Mouse (Mus musculus) kidney, postnatal 10 days (tissue): Measurements from ENCODE around the gene Gatad2b.
A peak's percentile ranks its signal among the peaks of the same experiment; 100 is the strongest.

Source experiments
- DNase-seq: peaks from one replicate; pipeline ENCODE4 v3.0.0; 2021; ENCODE audit warnings: mixed read lengths

The Gatad2b gene

GRCm38 (mm10) chr3:90384851-90385375, 91.9 kb downstream of the Gatad2b start:
- peak; percentile 66 for DNase-seq

- DNase-seq, result no peak
Observed at GRCm38 (mm10) chr3:90386817-90387216, 93.8 kb downstream of the Gatad2b start.

DNA sequence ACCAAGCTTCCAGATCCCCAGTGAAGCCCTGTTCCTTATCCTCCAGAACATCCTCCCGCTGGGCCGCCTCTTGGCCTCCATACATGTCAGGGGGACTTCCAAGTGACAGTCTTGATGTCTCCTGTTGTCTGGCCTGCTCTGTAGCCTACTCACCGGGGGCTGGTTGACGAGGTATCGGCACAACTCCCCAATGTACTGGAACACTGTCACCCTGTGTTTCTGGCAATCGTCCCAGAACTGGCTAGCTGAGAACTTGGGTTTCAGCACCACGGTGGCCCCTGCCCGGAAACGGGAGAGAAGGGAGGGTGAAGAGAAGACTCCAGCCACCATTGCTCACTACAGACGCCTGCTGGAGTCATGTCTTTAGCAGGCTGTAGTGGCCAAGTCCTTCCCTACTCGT, 94.5 kb downstream of the Gatad2b start:
- DNase-seq, result peak; percentile 69

DNA sequence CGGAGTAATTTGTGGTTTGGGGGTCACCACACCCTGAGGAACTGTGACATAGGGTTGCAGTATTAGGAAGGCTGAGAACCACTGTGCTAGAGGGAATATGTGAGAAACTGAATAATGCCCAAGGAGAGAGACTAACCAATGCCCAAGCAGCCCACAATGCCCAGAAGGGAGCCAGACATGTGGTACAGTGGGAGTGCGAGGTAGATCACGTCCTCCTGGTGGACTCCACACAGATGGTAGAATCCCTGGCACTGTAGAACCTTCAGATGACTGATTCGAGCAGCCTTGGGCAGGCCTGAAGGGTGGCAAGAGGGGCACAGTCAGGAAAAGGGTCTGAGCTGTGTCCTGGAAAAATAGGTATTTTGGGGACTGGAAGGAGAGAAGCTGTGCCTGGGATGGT, 95.2 kb downstream of the Gatad2b start:
- no peak for DNase-seq

DNA sequence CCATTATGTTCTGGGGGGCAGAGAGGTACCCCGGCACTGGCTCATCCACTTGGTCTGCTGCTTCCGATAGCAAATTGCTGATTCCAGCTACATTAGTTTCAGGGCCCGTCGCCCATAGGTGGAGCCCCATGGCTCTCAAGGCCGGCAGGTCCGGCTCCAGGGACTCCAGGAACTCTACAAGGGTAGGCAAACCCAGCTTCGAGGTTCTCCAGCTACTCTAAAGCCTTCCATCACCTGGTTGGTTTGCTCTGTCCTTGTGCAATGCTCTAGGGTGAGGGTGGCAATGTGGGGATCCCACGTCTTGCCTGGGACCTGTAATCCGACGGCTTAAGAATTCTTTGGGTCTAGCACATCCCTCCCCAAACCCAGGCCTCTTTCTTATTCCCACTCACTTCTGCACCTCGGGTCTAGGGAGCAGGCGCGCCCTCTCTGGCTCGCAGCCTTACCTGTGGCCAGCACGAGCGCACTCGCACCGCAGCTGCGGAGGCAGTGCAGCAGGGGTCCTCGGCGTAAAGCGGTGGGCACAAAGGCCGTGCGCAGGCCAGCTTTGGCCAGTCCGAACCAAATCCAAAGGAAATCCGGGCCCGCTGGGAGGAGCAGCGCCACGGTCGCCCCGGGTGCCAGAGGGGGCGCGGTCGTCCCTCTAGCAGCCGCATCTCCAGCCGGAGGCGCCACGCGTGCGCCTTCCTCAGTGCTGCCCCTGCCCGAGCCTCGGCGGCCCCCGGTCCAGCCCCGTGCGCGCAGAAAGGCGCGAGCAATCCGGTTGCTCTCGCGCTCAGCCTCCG, 95.9 kb downstream of the Gatad2b start:
- DNase-seq, result peak; percentile 78

DNA sequence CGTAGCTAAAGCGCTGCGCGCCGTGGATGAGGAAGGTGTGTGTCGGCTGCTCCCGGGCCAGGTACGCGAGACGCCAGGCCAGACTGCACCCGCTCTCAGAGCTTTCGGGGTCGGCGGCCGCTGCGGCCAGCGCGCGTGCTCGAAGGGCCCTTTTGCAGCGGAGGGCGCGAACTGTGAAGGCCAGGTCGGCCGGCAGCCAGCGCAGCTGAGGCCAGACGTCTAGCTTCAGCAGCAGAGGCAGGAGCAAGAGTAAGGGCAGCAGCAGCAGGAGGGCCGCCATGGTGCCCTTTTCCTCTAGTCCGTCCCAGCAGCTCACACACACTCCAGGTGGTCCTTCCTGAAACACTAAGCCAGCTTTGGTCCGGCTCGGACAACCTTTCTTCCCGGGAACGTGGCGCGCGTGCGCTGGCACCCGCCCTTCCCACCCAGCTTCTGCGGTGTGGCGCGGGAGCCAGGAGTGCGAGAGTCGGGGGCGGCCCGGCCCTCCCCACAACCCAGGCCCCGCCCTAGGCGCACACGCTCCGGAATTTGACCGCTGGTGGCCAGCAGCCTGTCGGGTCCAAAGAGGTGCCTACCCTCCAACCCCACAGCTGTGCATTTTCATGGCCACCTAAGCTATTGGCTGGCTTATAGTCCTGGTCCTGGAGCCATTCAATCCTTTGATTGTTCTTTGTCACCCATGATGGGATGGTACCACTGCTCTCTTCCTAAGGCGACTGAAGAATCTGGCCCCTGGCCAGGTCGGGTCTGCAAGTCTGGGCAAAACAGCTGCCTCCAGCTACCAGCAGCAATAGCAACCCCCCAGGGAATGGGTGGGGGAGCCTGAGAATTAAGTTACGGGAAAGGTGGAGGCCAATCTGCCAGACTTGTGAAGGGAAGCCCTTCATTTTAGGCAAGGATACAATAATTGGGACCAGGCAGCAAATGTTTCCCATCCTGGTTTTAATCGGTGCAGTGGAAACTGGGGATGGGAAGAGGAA, 96.8 kb downstream of the Gatad2b start, which contains the start of gene Slc27a3:
TSS of gene Slc27a3 (minus strand) at position 428 of the 980 bp plus-strand sequence.
- DNase-seq, result peak; percentile 78

GRCm38 (mm10) chr3:90391004-90391403, 98.0 kb downstream of the Gatad2b start:
- no peak for DNase-seq

DNA sequence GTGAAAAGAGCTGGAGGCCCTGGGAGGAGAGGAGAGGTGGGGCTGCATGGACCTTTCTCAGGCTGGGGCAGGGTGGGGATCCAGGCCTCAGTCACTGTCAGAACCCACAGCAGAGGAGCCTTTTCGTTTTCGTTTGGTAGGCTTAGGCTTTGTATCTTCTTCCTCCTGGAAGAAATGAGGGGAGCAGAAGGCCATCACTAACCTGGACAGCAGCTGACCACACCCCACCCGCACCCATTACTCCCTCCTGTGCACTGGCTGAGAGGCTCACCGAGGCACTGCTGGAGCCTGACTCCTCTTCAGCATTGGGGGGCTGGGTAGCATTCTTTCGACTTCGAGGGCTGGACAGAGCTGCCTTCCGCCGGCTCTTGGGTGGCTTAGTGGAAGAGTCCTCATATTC, 99.0 kb downstream of the Gatad2b start:
- no peak for DNase-seq

GRCm38 (mm10) chr3:90392661-90393060, 99.7 kb downstream of the Gatad2b start:
- DNase-seq, result no peak

- DNase-seq, result no peak
Observed at GRCm38 (mm10) chr3:90395629-90396028, 102.7 kb downstream of the Gatad2b start.

DNA sequence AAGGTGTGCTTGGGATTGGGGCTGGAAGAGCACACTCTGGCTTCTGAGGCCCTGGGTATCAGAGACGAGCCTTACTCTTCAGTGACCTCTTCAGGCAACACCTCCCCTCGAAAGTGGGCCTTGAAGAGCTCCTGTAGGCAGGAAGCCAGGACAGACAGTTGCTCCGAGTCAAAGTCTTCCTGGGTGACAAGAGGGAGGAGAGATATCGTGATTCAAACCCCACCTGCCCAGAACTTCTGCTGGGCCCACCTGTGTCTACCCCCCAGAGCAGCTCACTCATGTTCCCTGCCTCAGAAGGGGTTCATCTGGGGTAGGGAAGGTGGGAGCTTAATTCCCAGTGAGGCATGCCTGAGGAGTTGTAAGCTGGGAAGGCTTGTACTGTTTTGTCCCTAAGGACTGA, 108.0 kb downstream of the Gatad2b start:
- no peak for DNase-seq

- DNase-seq, result no peak
Observed at GRCm38 (mm10) chr3:90404121-90404520, 111.1 kb downstream of the Gatad2b start.

- DNase-seq, result no peak
Observed at GRCm38 (mm10) chr3:90404609-90405008, 111.6 kb downstream of the Gatad2b start.

DNA sequence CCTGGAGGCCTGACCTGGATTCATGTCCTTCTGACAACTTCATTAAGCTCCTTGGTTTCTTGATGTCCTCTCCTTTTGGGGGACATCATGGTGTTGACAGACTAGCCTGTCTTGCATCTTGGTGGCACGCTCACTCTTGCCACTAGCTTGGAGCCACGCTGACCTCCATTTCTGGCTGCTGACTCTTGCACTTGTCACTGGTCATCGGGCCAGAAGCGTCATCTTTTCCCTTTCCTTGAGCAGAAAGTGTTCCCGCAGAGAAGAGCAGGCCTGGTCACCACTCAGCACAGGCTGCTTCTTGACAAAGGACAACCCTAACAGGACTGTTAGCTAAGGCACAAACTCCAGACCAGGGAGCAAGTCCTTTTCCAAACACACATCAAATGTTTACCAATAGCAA, 113.4 kb downstream of the Gatad2b start:
- DNase-seq, result no peak

- no peak for DNase-seq
Observed at GRCm38 (mm10) chr3:90408721-90409120, 115.7 kb downstream of the Gatad2b start.

DNA sequence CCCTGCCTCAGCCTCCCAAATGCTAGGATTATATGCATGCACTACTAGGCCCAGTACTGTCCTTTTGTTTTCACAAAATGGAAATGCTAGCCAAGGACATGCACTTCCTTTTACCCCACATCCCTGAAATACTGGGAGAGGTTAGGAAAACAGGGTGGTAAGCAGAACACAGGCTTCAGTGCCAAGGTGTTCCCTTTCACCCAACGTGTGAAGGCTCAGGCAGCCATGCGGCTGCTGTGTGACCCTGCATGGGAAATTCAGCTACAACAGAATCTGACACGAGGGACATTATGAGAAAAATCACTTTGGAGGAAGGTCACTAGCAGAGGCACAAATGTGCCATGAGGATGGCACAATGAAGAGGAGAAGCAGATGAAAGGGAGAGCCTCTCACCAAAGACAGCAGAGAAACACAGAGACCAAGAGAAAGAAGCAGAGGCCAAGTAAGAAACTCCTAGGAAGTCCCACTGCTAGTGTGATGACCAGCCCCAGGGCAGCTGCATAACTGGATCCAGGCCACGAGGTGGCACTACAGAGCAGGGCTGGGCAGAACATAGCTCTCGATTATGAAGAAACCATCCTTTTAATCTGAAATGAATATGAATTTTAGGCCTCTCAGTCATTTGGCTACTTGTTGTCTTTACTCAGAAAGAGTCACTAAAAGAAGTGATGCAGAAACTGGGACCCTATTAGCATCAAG, 119.5 kb downstream of the Gatad2b start:
- DNase-seq, result peak; percentile 87

DNA sequence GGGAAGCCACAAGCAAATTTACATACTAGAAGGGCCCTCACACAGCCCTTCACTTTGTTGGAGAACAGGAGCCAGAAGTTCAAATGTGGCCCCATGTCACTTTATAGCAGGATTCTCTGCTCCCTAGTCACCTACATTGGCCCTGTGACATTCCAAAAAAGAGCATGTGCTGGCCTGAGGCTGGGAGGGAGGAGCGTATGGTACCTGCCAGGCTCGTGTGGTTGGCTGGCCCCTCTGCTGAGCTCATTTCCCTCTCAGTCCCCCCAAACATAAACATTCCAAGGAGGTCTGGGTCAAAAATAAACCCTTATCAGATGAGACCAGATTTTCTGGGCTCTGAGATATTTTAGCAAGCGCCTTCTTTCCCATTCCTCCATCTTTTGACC, 120.0 kb downstream of the Gatad2b start:
- no peak for DNase-seq
